Mouse (Mus musculus): ENCODE measurements around the gene Trpm3. TPM values are rescaled to one million over a fixed set of nuclear protein-coding genes. Genes with fewer than 3 reads are reported as not detected.

Trpm3 gene
- polyA plus RNA-seq, 1 experiment from 2014 or later: 6.0 TPM

DNA sequence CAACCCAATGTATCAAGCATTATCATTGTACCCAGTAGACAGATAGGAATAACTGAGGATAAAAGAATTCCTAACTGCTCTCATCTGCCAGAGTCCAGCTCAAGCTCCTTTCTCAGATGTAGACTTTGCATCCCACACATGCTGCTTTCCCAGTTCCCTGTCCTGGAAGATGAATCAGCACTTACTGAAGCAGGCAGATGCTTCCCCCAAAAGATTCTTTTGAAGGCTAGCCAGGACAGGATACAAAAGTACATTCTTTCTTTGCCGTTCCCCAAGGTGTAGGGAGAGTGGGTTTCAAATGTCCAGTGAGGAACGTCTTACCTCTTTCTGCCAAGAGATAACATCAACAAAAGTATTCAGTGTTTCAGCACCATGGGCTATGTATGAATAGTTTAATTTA lies 556.6 kb downstream of the Trpm3 start:
- no peak overlapping the region for H3K4me3 ChIP-seq
- peaks cover 83% of the 10 kb centered on the region for H3K27me3 ChIP-seq (ENCODE audit: poor library complexity, severe bottlenecking)
- H3K27ac ChIP-seq: no peak overlapping the region
- H3K9me3 ChIP-seq: no peaks in the 10 kb centered on the region
- no peaks in the 10 kb centered on the region for H3K36me3 ChIP-seq (replicated peaks)
- WGBS: 62% methylated on average over 2 of the region's 2 CpGs
- DNase-seq (ENCODE audit: extremely low spot score, low spot score): no peak
- peaks cover 40% of the 10 kb centered on the region for H3K4me1 ChIP-seq

DNA sequence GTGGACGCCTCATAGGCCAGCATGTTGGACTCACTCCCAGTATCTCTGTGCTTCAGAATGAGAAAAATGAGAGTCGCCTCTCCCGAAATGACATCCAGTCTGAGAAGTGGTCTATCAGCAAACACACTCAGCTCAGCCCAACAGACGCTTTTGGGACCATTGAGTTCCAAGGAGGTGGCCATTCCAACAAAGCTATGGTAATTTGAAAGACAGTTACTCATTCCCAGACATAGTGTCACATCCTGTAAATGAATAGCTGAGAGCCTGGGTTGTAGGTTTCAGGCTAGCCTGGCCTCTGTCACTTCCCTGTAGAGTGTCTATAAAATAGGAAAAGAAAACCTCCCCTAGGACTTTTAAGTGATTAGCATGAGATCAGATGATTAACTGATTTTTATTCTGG lies 559.9 kb downstream of the Trpm3 start:
- no peak overlapping the region for H3K4me3 ChIP-seq
- peaks cover 49% of the 10 kb centered on the region for H3K4me1 ChIP-seq
- peaks cover 82% of the 10 kb centered on the region for H3K27me3 ChIP-seq (ENCODE audit: poor library complexity, severe bottlenecking)
- 89% methylated on average over 4 of the region's 4 CpGs for WGBS
- H3K27ac ChIP-seq: no peak overlapping the region
- no peaks in the 10 kb centered on the region for H3K36me3 ChIP-seq (replicated peaks)
- DNase-seq (ENCODE audit: extremely low spot score, low spot score): no peak
- no peaks in the 10 kb centered on the region for H3K9me3 ChIP-seq

DNA sequence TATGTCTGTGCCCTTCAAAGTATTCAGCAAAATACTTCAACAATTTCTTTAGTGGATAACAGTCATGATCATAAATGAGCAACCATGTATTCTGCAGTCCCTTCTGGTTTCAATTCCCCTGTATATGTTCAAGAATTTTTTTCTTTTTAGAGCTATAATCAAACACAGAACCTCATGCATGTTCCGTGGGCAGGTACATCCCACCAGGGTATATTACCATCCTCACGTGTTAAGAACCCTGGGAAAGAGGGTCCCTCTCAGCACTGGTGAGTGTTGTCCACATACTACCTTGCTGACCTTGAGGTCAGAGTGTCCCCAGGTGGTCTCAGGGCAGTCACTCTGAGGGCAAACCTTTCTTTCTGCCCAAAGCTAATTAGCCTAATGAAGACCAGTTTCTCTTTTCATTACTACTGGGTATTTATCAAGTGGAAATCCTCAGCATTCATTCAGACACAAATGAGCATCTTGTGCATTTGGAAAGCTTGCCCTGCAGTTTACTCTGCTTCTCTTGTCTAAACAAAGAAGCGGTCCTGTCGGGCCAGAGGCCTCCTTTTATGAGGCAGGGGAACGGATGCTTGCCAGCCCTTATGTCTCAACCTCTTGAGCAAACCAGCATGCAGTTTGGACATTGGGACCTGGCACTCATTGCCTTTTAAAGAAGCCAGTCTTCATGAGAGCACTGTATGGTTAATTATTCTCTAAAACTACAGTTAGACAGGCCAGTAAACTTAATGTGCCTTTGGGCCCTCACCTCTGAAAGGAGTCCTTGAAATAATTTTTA lies 562.2 kb downstream of the Trpm3 start:
- no peaks in the 10 kb centered on the region for H3K9me3 ChIP-seq
- H3K27me3 ChIP-seq (ENCODE audit: poor library complexity, severe bottlenecking): peaks cover 85% of the 10 kb centered on the region
- no peak overlapping the region for H3K4me3 ChIP-seq
- no peak for DNase-seq (ENCODE audit: extremely low spot score, low spot score)
- H3K36me3 ChIP-seq (replicated peaks): no peaks in the 10 kb centered on the region
- WGBS: 11% methylated on average over 5 of the region's 5 CpGs
- H3K4me1 ChIP-seq: peaks cover 37% of the 10 kb centered on the region
- H3K27ac ChIP-seq: no peak overlapping the region

DNA sequence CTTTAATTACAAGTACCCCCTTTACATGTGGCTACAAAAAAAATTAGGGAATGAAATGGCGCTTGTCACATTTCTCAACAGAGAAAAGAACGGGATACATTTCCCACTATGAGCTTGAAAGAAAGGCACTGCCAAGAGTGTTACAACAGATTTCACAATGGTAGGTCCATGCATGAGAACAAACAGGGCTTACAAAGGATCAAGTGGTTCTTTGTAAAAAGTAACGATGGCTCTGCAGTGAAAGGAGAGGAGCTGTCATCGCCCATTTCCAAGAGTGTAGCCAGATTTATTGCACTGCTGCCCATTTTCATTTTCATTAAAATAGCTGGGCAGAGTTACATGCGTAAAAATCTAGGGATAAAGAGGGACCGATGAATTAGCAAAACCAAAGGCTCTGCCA lies 565.0 kb downstream of the Trpm3 start:
- Histone ChIP-seq H3K27me3 (ENCODE audit: poor library complexity, severe bottlenecking) (peaks cover 73% of the 10 kb centered on the region), H3K27ac (no peak overlapping the region)
- WGBS: 60% methylated on average over 6 of the region's 6 CpGs

DNA sequence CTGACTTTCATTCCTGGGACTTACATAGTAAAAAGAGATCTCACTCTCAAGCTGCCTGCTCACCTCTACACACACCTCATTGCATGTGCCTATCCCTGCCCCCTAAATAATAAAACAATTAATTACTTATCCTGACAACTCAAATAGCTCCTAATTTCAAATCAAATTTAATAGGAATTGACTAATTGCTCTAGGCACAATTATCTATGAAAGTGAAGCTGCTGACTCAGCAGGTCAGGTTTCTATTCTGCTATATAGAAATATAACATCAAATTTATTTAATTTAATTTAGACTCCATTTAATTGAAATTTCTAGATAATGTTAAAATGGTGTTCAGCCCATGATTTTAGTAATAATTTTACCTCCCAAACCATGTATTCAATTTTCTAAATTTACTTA lies 566.6 kb downstream of the Trpm3 start:
- Histone ChIP-seq H3K4me3 (no peak overlapping the region), H3K36me3 (replicated peaks) (no peaks in the 10 kb centered on the region), H3K27ac (no peak overlapping the region), H3K9me3 (no peaks in the 10 kb centered on the region), H3K4me1 (peaks cover 34% of the 10 kb centered on the region), H3K27me3 (ENCODE audit: poor library complexity, severe bottlenecking) (peaks cover 58% of the 10 kb centered on the region)
- no peak for DNase-seq (ENCODE audit: extremely low spot score, low spot score)

More for the DNA sequence above, 565.0 kb downstream of the Trpm3 start:
- no peak for DNase-seq (ENCODE audit: extremely low spot score, low spot score)
- Histone ChIP-seq H3K4me1 (peaks cover 35% of the 10 kb centered on the region), H3K36me3 (replicated peaks) (no peaks in the 10 kb centered on the region), H3K4me3 (no peak overlapping the region), H3K9me3 (no peaks in the 10 kb centered on the region)

DNA sequence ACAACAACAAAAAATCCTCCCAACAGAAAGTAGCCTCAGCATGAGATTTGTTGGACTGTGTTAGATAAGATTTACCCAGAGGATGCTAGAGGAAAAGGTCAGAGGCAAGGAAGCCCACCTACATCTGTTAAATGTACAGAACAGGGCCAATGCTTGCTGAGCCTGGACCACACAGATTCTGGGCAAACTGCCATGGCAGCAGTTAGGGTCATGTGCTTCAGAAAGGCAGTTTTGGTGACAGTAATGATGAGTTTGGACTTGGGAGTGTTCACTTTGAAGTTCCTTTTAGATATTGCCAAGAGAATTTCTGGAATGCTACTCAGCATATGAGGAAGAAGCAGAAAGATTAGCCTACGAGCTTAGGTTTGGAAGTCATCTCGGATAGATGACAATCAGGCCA lies 580.2 kb downstream of the Trpm3 start:
- Histone ChIP-seq H3K4me1 (no peaks in the 10 kb centered on the region), H3K4me3 (no peak overlapping the region), H3K27me3 (ENCODE audit: poor library complexity, severe bottlenecking) (no peaks in the 10 kb centered on the region), H3K27ac (no peak overlapping the region), H3K36me3 (replicated peaks) (no peaks in the 10 kb centered on the region), H3K9me3 (no peaks in the 10 kb centered on the region)
- 86% methylated on average over 2 of the region's 2 CpGs for WGBS
- no peak for DNase-seq (ENCODE audit: extremely low spot score, low spot score)

DNA sequence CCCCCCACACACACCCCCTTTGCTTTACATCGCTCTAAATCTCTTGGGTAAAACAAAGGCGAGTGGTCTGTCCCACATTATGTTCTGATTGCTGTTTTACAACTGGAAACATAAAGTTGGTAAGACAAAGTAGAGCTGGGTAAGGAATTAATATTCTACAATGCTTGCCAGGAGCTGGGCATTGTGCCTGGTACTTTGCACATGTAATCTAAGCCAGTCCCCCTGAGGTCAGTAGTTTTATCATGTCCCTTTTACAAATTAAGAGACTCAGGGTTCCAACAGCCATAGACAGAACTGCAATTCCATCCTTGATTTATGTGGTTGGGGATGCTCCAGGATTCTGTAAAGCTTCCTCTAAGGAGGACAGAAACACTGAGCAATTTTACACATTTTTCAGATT lies 591.0 kb downstream of the Trpm3 start:
- Histone ChIP-seq H3K27ac (no peak overlapping the region), H3K36me3 (replicated peaks) (no peaks in the 10 kb centered on the region), H3K4me3 (no peak overlapping the region), H3K27me3 (ENCODE audit: poor library complexity, severe bottlenecking) (no peaks in the 10 kb centered on the region), H3K9me3 (no peaks in the 10 kb centered on the region), H3K4me1 (peaks cover 8% of the 10 kb centered on the region)
- DNase-seq (ENCODE audit: extremely low spot score, low spot score): no peak
- 86% methylated on average over 2 of the region's 2 CpGs for WGBS

DNA sequence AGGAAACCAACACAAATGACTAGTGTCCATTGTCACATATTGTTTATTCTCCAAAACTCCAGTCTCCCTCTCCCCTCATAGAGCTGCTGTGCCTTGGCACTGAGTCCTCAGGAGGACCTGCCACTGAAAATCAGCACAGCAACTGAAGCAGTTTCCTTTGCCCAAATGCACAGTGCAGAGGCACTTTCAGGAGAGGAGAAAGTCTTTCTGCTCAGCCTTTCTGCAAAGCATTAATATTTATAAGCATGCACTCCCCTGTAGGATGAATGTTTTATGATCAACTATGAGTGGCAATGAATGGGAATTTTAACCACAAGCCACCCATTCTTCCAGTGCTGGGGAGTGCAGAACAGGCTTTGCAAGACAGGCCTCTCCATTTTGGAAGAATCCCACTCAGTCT lies 592.1 kb downstream of the Trpm3 start:
- no peak overlapping the region for H3K4me3 ChIP-seq
- no peak for DNase-seq (ENCODE audit: extremely low spot score, low spot score)
- H3K9me3 ChIP-seq: no peaks in the 10 kb centered on the region
- peaks cover 8% of the 10 kb centered on the region for H3K4me1 ChIP-seq
- H3K27ac ChIP-seq: no peak overlapping the region
- no peaks in the 10 kb centered on the region for H3K27me3 ChIP-seq (ENCODE audit: poor library complexity, severe bottlenecking)
- H3K36me3 ChIP-seq (replicated peaks): no peaks in the 10 kb centered on the region

DNA sequence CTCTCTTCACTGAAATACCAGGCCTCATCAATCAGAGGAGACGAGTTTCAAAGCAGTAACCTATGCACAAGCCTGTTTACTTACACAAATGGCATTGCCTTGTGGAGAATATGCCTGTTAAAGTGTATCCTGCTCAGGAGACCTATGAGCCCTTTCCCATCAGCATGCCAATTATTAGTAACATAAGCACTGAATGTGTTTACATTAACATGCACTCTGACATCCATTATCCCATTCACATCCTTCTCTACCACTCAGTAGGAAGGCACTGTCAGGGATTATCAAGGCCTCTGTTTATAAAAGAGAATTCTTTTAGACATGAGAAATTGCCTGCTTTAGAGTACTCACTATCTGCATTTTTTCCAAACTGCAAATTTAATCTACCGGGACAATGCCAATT lies 598.0 kb downstream of the Trpm3 start:
- H3K27ac ChIP-seq: no peak overlapping the region
- no peak for DNase-seq (ENCODE audit: extremely low spot score, low spot score)
- no peaks in the 10 kb centered on the region for H3K27me3 ChIP-seq (ENCODE audit: poor library complexity, severe bottlenecking)
- H3K9me3 ChIP-seq: no peaks in the 10 kb centered on the region
- H3K4me3 ChIP-seq: no peak overlapping the region
- 65% methylated on average over 2 of the region's 2 CpGs for WGBS
- no peaks in the 10 kb centered on the region for H3K36me3 ChIP-seq (replicated peaks)
- peaks cover 8% of the 10 kb centered on the region for H3K4me1 ChIP-seq

DNA sequence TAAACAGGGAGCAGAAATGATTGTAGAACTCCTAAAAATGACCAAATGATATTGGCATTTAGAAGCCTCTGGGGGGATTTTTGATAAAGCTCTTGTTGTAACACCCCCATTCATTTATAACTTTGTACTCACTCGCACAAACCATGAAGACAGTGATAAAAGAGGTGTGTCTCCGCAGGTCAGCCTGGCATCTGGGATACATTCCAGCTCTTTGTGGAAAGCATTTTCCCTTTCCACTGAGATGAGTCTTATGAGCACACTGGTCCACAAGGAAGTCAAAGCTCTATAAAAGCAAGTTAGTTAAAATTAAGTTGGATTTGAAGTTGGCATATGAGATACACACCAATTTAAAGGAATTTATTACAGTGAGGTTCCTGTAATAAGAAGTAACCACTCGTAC lies 600.4 kb downstream of the Trpm3 start:
- no peak overlapping the region for H3K4me3 ChIP-seq
- H3K27me3 ChIP-seq (ENCODE audit: poor library complexity, severe bottlenecking): no peaks in the 10 kb centered on the region
- 95% methylated on average over 3 of the region's 3 CpGs for whole genome bisulfite sequencing
- no peaks in the 10 kb centered on the region for H3K36me3 ChIP-seq (replicated peaks)
- H3K4me1 ChIP-seq: no peaks in the 10 kb centered on the region
- H3K9me3 ChIP-seq: no peaks in the 10 kb centered on the region
- no peak for DNase-seq (ENCODE audit: extremely low spot score, low spot score)
- H3K27ac ChIP-seq: no peak overlapping the region

DNA sequence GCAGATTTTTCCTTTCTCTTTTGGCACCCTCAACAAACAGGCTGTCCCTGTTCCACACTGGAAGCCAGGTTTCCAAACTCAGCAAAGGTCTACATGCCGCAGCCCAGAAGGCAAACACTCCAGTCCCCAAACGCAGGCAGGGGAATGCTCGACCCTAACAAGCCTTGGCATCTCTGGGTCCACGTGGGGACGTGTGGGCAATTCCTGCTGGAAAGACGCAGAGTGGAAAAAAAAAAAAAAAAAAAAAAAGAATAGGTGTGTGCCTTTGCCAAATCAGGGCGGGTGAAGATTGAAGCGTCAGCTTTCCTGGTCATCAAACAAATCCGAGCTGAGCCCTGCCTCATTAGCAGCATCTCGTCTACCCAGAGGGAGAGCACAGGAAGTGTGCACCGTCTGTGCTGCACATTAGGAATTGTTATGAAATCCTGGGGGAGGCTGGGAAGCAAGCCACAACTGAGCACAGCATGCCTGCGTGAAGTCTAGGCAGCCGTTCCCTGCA lies 614.5 kb downstream of the Trpm3 start:
- H3K27me3 ChIP-seq (ENCODE audit: poor library complexity, severe bottlenecking): no peaks in the 10 kb centered on the region
- H3K4me1 ChIP-seq: peaks cover 5% of the 10 kb centered on the region; the same call in 1 of the 2 replicates
- 70% methylated on average over 13 of the region's 13 CpGs for WGBS
- DNase-seq (ENCODE audit: extremely low spot score, low spot score): no peak
- no peaks in the 10 kb centered on the region for H3K9me3 ChIP-seq
- no peaks in the 10 kb centered on the region for H3K36me3 ChIP-seq (replicated peaks)
- no peak overlapping the region for H3K4me3 ChIP-seq
- H3K27ac ChIP-seq: no peak overlapping the region

DNA sequence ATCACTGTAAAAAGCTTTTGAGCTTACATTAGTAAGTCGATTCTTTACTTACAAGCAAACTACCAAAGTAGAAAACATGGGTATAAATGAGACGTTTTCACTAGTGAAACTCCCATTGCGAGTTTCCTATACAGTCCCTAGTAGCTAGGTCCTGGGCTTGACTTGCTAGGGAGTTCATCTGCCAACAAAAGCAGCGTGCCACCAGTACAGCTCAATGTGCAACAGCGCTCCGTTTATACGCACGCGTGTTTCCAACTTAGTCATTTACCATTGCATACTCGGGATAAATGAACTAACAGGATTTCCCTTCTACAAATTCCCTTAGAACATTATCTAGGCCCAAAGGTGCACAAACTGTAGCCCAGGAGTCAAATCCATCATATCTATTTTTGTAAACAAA lies 615.2 kb downstream of the Trpm3 start:
- Histone ChIP-seq H3K4me1 (peaks cover 5% of the 10 kb centered on the region; the same call in 1 of the 2 replicates), H3K36me3 (replicated peaks) (no peaks in the 10 kb centered on the region)
- 93% methylated on average over 10 of the region's 10 CpGs for WGBS

DNA sequence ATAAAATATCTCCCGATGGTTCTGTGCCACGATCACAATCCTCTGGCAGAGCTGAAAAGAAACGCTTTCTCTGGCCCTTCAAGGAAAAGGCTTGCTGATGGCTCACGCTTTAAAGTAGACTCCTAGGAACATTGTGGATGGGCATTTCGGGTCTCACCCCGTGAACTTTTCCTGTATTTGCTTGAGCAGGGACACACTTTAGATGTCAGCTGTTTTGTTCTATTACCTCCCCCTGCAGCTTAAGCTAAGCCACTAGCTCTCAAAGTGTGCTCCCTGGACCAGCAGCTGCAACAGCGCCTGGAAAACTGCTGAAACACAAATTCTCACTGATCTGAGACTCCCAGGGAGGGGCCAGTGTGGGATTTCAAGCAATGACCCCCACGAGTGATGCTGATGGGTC lies 615.7 kb downstream of the Trpm3 start:
- H3K27ac ChIP-seq: no peak overlapping the region
- H3K9me3 ChIP-seq: no peaks in the 10 kb centered on the region
- H3K4me3 ChIP-seq: no peak overlapping the region
- H3K36me3 ChIP-seq (replicated peaks): no peaks in the 10 kb centered on the region
- no peak for DNase-seq (ENCODE audit: extremely low spot score, low spot score)
- peaks cover 5% of the 10 kb centered on the region; the same call in 1 of the 2 replicates for H3K4me1 ChIP-seq
- no peaks in the 10 kb centered on the region for H3K27me3 ChIP-seq (ENCODE audit: poor library complexity, severe bottlenecking)
- 76% methylated on average over 8 of the region's 8 CpGs for WGBS

More for the DNA sequence above, 615.2 kb downstream of the Trpm3 start:
- no peaks in the 10 kb centered on the region for H3K9me3 ChIP-seq
- no peak for DNase-seq (ENCODE audit: extremely low spot score, low spot score)
- no peak overlapping the region for H3K4me3 ChIP-seq
- H3K27me3 ChIP-seq (ENCODE audit: poor library complexity, severe bottlenecking): no peaks in the 10 kb centered on the region
- H3K27ac ChIP-seq: no peak overlapping the region
